Mouse (Mus musculus): Measurements from ENCODE around the gene Qrich2. TPM values are rescaled to one million over a fixed set of nuclear protein-coding genes. Genes with fewer than 3 reads are reported as not detected.
A peak's percentile ranks its signal among the peaks of the same experiment; 100 is the strongest.
"Not testable (repeated sequence)": the region's sequence is repeated elsewhere in the genome, so short reads cannot be mapped to it uniquely, and the experiment has no call there.

Gene Qrich2
- total RNA-seq, 1 experiment from 2014 or later, result not detected

GRCm38 (mm10) chr11:116418841-116419462 lies 47.1 kb downstream of the Qrich2 start:
- ATAC-seq (ENCODE audit: extremely low read depth, insufficient number of reproducible peaks, low FRiP score, poor library complexity, severe bottlenecking), result no peak

GRCm38 (mm10) chr11:116418194-116418840 lies 47.7 kb downstream of the Qrich2 start:
- ATAC-seq (ENCODE audit: extremely low read depth, insufficient number of reproducible peaks, low FRiP score, poor library complexity, severe bottlenecking), result peak; percentile 63

GRCm38 (mm10) chr11:116417054-116417453 lies 49.0 kb downstream of the Qrich2 start:
- ATAC-seq (ENCODE audit: extremely low read depth, insufficient number of reproducible peaks, low FRiP score, poor library complexity, severe bottlenecking), result no peak

GRCm38 (mm10) chr11:116416196-116416943 lies 49.7 kb downstream of the Qrich2 start:
- ATAC-seq (ENCODE audit: extremely low read depth, insufficient number of reproducible peaks, low FRiP score, poor library complexity, severe bottlenecking), result no peak

GRCm38 (mm10) chr11:116413631-116414022 lies 52.4 kb downstream of the Qrich2 start:
- no peak for ATAC-seq (ENCODE audit: extremely low read depth, insufficient number of reproducible peaks, low FRiP score, poor library complexity, severe bottlenecking)

- 0 out of 2 replicates have a peak, but pooled peaks have one; percentile 17 for ATAC-seq (ENCODE audit: extremely low read depth, insufficient number of reproducible peaks, low FRiP score, poor library complexity, severe bottlenecking)
These were observed 53.0 kb downstream of the Qrich2 start, which contains the start of gene Rnf157 for GRCm38 (mm10) chr11:116412904-116413630. TSS of gene Rnf157 (minus strand) at chr11:116413032.

- ATAC-seq (ENCODE audit: extremely low read depth, insufficient number of reproducible peaks, low FRiP score, poor library complexity, severe bottlenecking), result 0 out of 2 replicates have a peak, but pooled peaks have one; percentile 22
These were observed 53.8 kb downstream of the Qrich2 start for GRCm38 (mm10) chr11:116412028-116412827.

GRCm38 (mm10) chr11:116411582-116411981 lies 54.5 kb downstream of the Qrich2 start:
- ATAC-seq (ENCODE audit: extremely low read depth, insufficient number of reproducible peaks, low FRiP score, poor library complexity, severe bottlenecking), result no peak

GRCm38 (mm10) chr11:116410415-116410814 lies 55.6 kb downstream of the Qrich2 start:
- ATAC-seq (ENCODE audit: extremely low read depth, insufficient number of reproducible peaks, low FRiP score, poor library complexity, severe bottlenecking), result not testable (repeated sequence)

GRCm38 (mm10) chr11:116409008-116409407 lies 57.0 kb downstream of the Qrich2 start:
- no peak for ATAC-seq (ENCODE audit: extremely low read depth, insufficient number of reproducible peaks, low FRiP score, poor library complexity, severe bottlenecking)

- peak; percentile 74; the same call in 1 of the 2 replicates for ATAC-seq (ENCODE audit: extremely low read depth, insufficient number of reproducible peaks, low FRiP score, poor library complexity, severe bottlenecking)
These were observed 59.8 kb downstream of the Qrich2 start for GRCm38 (mm10) chr11:116406231-116406728.

- no peak for ATAC-seq (ENCODE audit: extremely low read depth, insufficient number of reproducible peaks, low FRiP score, poor library complexity, severe bottlenecking)
These were observed 60.4 kb downstream of the Qrich2 start for GRCm38 (mm10) chr11:116405601-116406000.

- no peak for ATAC-seq (ENCODE audit: extremely low read depth, insufficient number of reproducible peaks, low FRiP score, poor library complexity, severe bottlenecking)
These were observed 65.5 kb downstream of the Qrich2 start for GRCm38 (mm10) chr11:116400560-116400959.

- ATAC-seq (ENCODE audit: extremely low read depth, insufficient number of reproducible peaks, low FRiP score, poor library complexity, severe bottlenecking), result no peak
These were observed 67.7 kb downstream of the Qrich2 start for GRCm38 (mm10) chr11:116398348-116398677.

- no peak for ATAC-seq (ENCODE audit: extremely low read depth, insufficient number of reproducible peaks, low FRiP score, poor library complexity, severe bottlenecking)
These were observed 68.3 kb downstream of the Qrich2 start for GRCm38 (mm10) chr11:116397517-116398347.

- ATAC-seq (ENCODE audit: extremely low read depth, insufficient number of reproducible peaks, low FRiP score, poor library complexity, severe bottlenecking), result no peak
These were observed 69.1 kb downstream of the Qrich2 start for GRCm38 (mm10) chr11:116396934-116397330.

GRCm38 (mm10) chr11:116396276-116396933 lies 69.6 kb downstream of the Qrich2 start:
- no peak for ATAC-seq (ENCODE audit: extremely low read depth, insufficient number of reproducible peaks, low FRiP score, poor library complexity, severe bottlenecking)
